Mouse (Mus musculus) cerebellum, adult 2 months (tissue): ENCODE results near the gene Tmem163.

Experiments used
- CTCF ChIP-seq: fragments of 200-500 bp; IDR thresholded peaks from 2 replicates; pipeline ENCODE4 v1.5.1; 2011; ENCODE audit warnings: low read depth, mild to moderate bottlenecking, control low read depth, low read length, moderate library complexity, borderline replicate concordance; ENCODE audit not compliant: insufficient read depth
- POLR2A ChIP-seq: fragments of 200-500 bp; IDR thresholded peaks from 2 replicates; pipeline ENCODE4 v1.6.1; 2011; ENCODE audit warnings: low read length, control low read depth, borderline replicate concordance; ENCODE audit not compliant: insufficient read depth

GRCm38 (mm10) chr1:127696533-127696932 is 17.2 kb upstream of the Tmem163 start:
- TF ChIP-seq POLR2A (no peak), CTCF (no peak)
